Mouse (Mus musculus): ENCODE results near the gene Otop2.

Otop2 gene

GRCm38 (mm10) chr11:115297214-115297826 lies 9.6 kb upstream of the Otop2 start, which contains the start of gene Fads6:
Fads6 (minus strand) TSS chr11:115297663.
- peak; percentile 87 for DNase-seq (ENCODE audit: low read depth)

GRCm38 (mm10) chr11:115298160-115298559 lies 8.8 kb upstream of the Otop2 start:
- no peak for DNase-seq (ENCODE audit: low read depth)

- DNase-seq (ENCODE audit: low read depth) = no peak
Measured at GRCm38 (mm10) chr11:115300745-115301144, 6.2 kb upstream of the Otop2 start.

GRCm38 (mm10) chr11:115301351-115301750 lies 5.6 kb upstream of the Otop2 start:
- DNase-seq (ENCODE audit: low read depth) = no peak

GRCm38 (mm10) chr11:115303167-115303566 lies 3.8 kb upstream of the Otop2 start:
- DNase-seq (ENCODE audit: low read depth) = no peak

- DNase-seq (ENCODE audit: low read depth) = no peak
Measured at GRCm38 (mm10) chr11:115308781-115309180, 1.8 kb downstream of the Otop2 start.

- no peak for DNase-seq (ENCODE audit: low read depth)
Measured at GRCm38 (mm10) chr11:115314249-115314648, 7.3 kb downstream of the Otop2 start.

GRCm38 (mm10) chr11:115317204-115317603 lies 10.2 kb downstream of the Otop2 start:
- no peak for DNase-seq (ENCODE audit: low read depth)

- no peak for DNase-seq (ENCODE audit: low read depth)
Measured at GRCm38 (mm10) chr11:115318245-115319027, 11.5 kb downstream of the Otop2 start.

- DNase-seq (ENCODE audit: low read depth) = no peak
Measured at GRCm38 (mm10) chr11:115319704-115320383, 12.9 kb downstream of the Otop2 start.

- DNase-seq (ENCODE audit: low read depth) = peak; percentile 85
Measured at GRCm38 (mm10) chr11:115321906-115322693, 15.1 kb downstream of the Otop2 start, which contains the start of gene Ush1g. Ush1g (minus strand) TSS chr11:115322041.

- DNase-seq (ENCODE audit: low read depth) = no peak
Measured at GRCm38 (mm10) chr11:115323354-115323753, 16.4 kb downstream of the Otop2 start.

GRCm38 (mm10) chr11:115326730-115327129 lies 19.8 kb downstream of the Otop2 start:
- DNase-seq (ENCODE audit: low read depth) = no peak

GRCm38 (mm10) chr11:115329339-115329738 lies 22.4 kb downstream of the Otop2 start:
- peak; percentile 61 for DNase-seq (ENCODE audit: low read depth)

GRCm38 (mm10) chr11:115334531-115334930 lies 27.6 kb downstream of the Otop2 start, which contains the start of gene Otop3:
Otop3 (plus strand) TSS chr11:115334731.
- no peak for DNase-seq (ENCODE audit: low read depth)

GRCm38 (mm10) chr11:115335223-115335622 lies 28.3 kb downstream of the Otop2 start:
- no peak for DNase-seq (ENCODE audit: low read depth)

GRCm38 (mm10) chr11:115336115-115336514 lies 29.2 kb downstream of the Otop2 start:
- no peak for DNase-seq (ENCODE audit: low read depth)

GRCm38 (mm10) chr11:115337350-115337749 lies 30.4 kb downstream of the Otop2 start:
- no peak for DNase-seq (ENCODE audit: low read depth)

- no peak for DNase-seq (ENCODE audit: low read depth)
Measured at GRCm38 (mm10) chr11:115337826-115338225, 30.9 kb downstream of the Otop2 start.

- DNase-seq (ENCODE audit: low read depth) = no peak
Measured at GRCm38 (mm10) chr11:115341246-115341645, 34.3 kb downstream of the Otop2 start.

- DNase-seq (ENCODE audit: low read depth) = no peak
Measured at GRCm38 (mm10) chr11:115341866-115342265, 34.9 kb downstream of the Otop2 start.

- no peak for DNase-seq (ENCODE audit: low read depth)
Measured at GRCm38 (mm10) chr11:115344967-115345366, 38.0 kb downstream of the Otop2 start.
